Mouse (Mus musculus): ENCODE measurements around the gene Cd55.

GRCm38 (mm10) chr1:130455111-130455510, 7.4 kb downstream of the Cd55 start:
- TF ChIP-seq CTCF (conservative IDR thresholded peaks at IDR 0.05; ENCODE audit: low read length): no peak
- TF ChIP-seq NANOG (IDR thresholded peaks at IDR 0.05; ENCODE audit: borderline replicate concordance, low read length): no peak
- TF ChIP-seq POU5F1 (IDR thresholded peaks at IDR 0.05; ENCODE audit: borderline replicate concordance, low read length): no peak
